Mouse (Mus musculus) left cerebral cortex, postnatal 4 days (tissue): Measurements from ENCODE around the gene Tnfrsf21. TPM values are rescaled to one million over a fixed set of nuclear protein-coding genes. Genes with fewer than 3 reads are reported as not detected.
A peak's percentile ranks its signal among the peaks of the same experiment; 100 is the strongest.

Source experiments
- DNase-seq: peaks from one replicate; pipeline ENCODE4 v3.0.0-alpha.2; 2022
- intact Hi-C: fragments of 180-260 bp; cut with DNase I; formaldehyde crosslinking; loops from one replicate; pipeline ENCODE4 v1.15.1; 2025
- total RNA-seq, 2 experiments: library from RNA; stranded (reverse); gene quantifications; 2 replicates each; pipeline ENCODE4 v1.2.3; 2021

Tnfrsf21 gene
- total RNA-seq: 10 to 100 TPM; 83.9 to 89.7 TPM

DNA sequence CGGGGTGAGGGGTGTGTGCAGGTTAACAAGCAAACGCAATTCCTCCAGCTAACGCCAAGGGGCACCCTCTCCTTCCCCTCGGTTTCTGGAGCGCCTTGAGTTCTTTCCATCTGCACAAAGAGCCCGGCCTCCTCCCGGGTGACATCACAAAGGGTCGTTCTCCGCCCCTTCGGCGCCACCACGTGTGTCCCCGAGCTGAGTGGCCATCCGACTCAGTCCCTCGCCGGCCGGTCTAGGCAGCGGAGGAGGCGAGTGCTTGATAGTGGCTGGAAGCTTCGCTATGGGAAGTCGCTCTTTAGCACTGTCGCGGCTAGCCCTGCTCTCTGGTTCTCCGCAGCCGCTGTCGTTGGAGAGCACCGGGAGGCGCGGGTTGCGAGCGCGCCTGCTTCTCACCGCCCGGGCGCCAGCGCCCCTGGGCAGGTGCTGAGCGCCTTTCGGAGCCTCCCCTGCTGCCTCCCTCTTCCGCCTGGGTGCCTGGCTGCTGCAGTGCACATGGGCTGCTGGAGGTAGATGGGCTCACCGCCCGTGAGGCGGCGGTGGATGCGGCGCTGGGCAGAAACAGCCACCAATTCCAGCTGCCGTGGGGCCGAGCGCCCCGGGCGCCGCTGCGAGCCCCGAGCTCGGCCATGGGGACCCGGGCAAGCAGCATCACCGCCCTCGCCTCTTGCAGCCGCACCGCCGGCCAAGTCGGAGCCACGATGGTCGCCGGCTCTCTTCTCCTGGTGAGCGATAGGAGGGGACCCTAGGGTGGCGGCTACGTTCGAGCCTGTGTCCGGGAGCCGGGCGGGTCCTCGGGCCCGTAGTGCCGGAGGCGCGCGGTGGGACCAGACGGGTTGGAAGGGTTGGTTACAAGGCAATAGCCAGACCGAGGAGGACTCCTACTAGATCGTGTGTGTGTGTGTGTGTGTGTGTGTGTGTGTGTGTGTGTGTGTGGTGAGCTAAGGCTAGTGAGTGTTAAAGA lies at the start of gene Tnfrsf21:
Tnfrsf21 (plus strand) TSS at position 185 of the 961 bp plus-strand sequence.
- intact Hi-C loops: loop anchor here (1.0 to 10.0 kb wide), 4 partner anchors 61 to 598 kb away; no protein-coding TSS in a partner anchor
- DNase-seq: peak; percentile 96

- intact Hi-C loops: no loop called here
- DNase-seq: no peak
Observed at GRCm38 (mm10) chr17:42968174-42968573, 48.2 kb upstream of the Tnfrsf21 start.

- intact Hi-C loops: no loop called here
- DNase-seq: peak; percentile 8
Observed at GRCm38 (mm10) chr17:42975312-42975996, 40.9 kb upstream of the Tnfrsf21 start.

DNA sequence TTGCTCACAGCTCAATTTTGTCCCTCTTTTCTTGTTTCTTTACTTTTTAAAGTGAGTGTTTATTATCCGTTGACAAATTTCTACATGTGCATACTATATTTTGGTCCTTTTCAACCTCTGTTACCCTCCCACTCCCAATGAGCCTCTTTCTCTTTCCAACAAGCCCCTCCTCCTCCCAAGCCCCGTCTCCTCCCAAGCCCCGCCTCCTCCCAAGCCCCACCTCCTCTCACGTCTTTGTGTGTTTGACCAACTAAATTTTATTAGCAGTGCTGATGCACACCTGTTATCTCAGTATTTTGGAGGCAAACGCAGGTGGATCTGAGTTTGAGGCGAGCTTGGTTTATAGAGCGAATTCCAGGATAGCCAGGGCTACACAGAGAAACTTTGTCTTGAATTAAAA lies 38.6 kb upstream of the Tnfrsf21 start:
- intact Hi-C loops: no loop called here
- no peak for DNase-seq

- no peak for DNase-seq
- intact Hi-C loops: no loop called here
Observed at GRCm38 (mm10) chr17:42978345-42978744, 38.0 kb upstream of the Tnfrsf21 start.

DNA sequence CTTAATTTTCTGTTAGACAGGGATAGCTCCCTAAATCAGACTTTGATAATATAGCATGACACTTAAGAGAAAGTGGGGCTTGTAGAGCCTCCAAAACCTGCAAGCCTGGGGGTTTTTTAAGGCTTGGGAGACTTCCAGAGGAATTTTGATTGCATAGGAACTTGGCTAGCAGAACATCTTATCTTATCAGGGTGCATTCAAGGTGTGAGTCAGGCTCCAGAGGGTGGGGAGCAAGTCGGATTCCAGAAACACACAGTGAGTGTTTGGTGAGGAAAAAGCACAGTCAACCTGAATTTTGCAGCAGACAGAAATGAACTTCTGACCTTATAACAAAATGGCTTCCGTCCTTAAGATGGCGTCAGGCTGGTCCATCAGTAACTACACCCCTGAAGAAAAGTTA lies 34.5 kb upstream of the Tnfrsf21 start:
- intact Hi-C loops: no loop called here
- DNase-seq: no peak

GRCm38 (mm10) chr17:42982568-42982967 lies 33.8 kb upstream of the Tnfrsf21 start:
- intact Hi-C loops: no loop called here
- DNase-seq: no peak

GRCm38 (mm10) chr17:42985837-42986589 lies 30.3 kb upstream of the Tnfrsf21 start:
- peak; percentile 18 for DNase-seq
- intact Hi-C loops: no loop called here

DNA sequence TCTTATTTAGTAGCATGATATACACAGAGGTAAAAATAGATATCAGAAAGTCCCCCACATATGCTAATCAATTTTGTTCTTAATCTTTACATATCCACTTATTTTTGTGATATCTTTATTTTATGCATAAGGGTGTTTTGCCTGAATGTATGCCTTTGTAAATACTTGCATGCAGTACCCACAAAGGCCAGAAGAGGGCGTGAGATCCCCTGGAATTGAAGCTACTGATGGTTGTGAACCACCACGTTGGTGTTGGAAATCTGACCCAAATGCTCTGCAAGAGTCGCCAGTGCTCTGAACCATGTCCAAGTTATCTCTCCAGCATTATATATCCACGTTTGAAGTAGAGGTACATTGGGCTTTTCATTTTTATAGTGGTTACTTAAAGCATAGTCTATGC lies 28.7 kb upstream of the Tnfrsf21 start:
- intact Hi-C loops: no loop called here
- DNase-seq: no peak

GRCm38 (mm10) chr17:42989981-42990380 lies 26.4 kb upstream of the Tnfrsf21 start:
- intact Hi-C loops: no loop called here
- no peak for DNase-seq

GRCm38 (mm10) chr17:42991112-42991511 lies 25.2 kb upstream of the Tnfrsf21 start:
- DNase-seq: no peak
- intact Hi-C loops: no loop called here

DNA sequence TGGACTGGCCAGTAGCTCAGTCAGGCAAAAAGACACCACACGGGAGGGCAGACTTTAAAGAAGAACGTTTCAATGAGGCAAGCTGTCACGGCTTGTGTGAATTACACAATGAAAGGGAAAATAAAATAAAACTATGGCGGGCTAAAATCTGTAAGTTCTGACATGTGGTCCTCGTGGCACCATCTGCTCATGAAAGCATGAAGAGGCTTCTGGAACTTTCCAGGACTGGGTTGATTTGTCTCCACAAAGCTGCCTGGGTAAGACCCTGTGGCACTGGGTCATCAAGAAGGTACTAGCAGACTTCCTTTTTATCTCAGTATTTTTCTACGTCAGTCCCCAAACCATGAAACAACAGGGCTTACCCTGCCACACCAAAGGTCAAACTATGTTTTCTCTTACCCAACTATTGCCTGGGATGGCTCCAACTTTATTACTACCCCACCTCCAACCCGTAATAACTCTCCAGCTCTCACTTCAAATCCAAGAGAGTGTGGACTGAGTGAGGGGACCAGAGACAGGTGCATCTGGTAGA lies 16.8 kb upstream of the Tnfrsf21 start:
- intact Hi-C loops: no loop called here
- no peak for DNase-seq

- no peak for DNase-seq
- intact Hi-C loops: no loop called here
Observed at GRCm38 (mm10) chr17:43000598-43000997, 15.8 kb upstream of the Tnfrsf21 start.

DNA sequence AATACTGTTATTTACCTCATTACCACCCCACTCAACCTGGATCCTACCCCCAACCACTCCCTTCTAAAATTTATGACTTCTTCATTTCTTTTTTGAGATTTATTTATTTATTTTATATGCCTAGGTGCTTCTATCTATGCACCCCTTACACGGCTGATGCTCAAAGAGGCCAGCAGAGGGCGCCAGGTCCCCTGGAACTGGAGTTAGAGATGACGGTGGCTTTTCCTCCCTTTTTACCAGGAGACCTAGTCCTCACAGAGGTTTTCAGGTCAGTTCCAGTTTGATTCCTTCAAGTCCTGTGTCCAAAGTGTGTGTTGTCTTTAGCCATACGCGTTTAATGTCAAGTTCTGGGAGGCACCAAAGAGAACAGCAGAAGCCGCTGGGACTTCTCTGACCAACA lies 3.6 kb upstream of the Tnfrsf21 start:
- intact Hi-C loops: loop anchor here (10.0 kb wide), 2 partner anchors 442 to 602 kb away; no protein-coding TSS in a partner anchor
- peak; percentile 72 for DNase-seq

- DNase-seq: peak; percentile 58
- intact Hi-C loops: loop anchor here (1.0 to 10.0 kb wide), 4 partner anchors 60 to 597 kb away; no protein-coding TSS in a partner anchor
Observed at GRCm38 (mm10) chr17:43017341-43018052, 1.1 kb downstream of the Tnfrsf21 start.

- intact Hi-C loops: loop anchor here (5.0 to 10.0 kb wide), 3 partner anchors 59 to 597 kb away; no protein-coding TSS in a partner anchor
- no peak for DNase-seq
Observed at GRCm38 (mm10) chr17:43018071-43018470, 1.7 kb downstream of the Tnfrsf21 start.

GRCm38 (mm10) chr17:43019660-43020059 lies 3.3 kb downstream of the Tnfrsf21 start:
- intact Hi-C loops: loop anchor here (5.0 to 10.0 kb wide), 3 partner anchors 58 to 595 kb away; no protein-coding TSS in a partner anchor
- DNase-seq: no peak

DNA sequence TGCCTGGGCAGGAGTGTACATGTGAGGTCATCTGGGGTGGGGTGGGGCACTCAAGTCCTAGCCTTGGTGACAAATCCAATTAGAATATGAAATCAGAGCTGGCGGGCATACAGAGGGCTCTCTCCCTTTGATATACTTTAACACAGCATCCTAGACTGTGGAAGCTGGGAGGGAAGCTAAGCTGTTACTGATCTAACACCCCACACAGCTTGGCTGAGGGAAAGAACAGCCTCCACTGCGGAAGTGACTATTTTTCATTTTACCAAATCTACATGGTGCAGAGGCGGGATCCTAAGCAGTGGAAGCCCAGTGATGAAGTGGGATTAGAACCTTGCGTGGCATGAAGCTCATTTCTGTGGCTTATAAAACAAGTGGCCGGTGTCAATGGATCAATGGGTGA lies 4.7 kb downstream of the Tnfrsf21 start:
- intact Hi-C loops: no loop called here
- DNase-seq: no peak

GRCm38 (mm10) chr17:43022056-43022455 lies 5.7 kb downstream of the Tnfrsf21 start:
- intact Hi-C loops: no loop called here
- no peak for DNase-seq
